ENCODE assay signal across 16 mouse cellular contexts in genomic region chr10:98608221-98608941, GRCm38 (mm10).
DNase-seq lines count a peak whose midpoint lies in the region; TF ChIP-seq lines count a peak whose summit lies in the region.
"Had no signal": no experiment of that assay in that cellular context is flagged by ENCODE, and none has a peak within 500 bp of the region (broad histone marks: within the 10 kb centered on the region; RNA-seq: fewer than 3 reads in every experiment).

No protein-coding gene starts in this region.

- H3K27ac ChIP-seq in layer of hippocampus, adult 2 months: peak overlapping the region; percentile 90
- no peak overlapping the region for H3K27ac ChIP-seq in gastrocnemius, adult 2 months
- H3K27ac ChIP-seq: heart, embryonic 13.5 days; hindbrain, embryonic 15.5 days; liver, embryonic 15.5 days; neural tube, embryonic 12.5 days had no signal

- DNase-seq in right cerebral cortex, adult 2 months (ENCODE audit: low spot score in 2 of 2): peak; percentile 38 to 50
- DNase-seq in right cerebral cortex, postnatal 4 days: no peak
- DNase-seq in layer of hippocampus, adult 2 months (ENCODE audit: low spot score in 2 of 2): peak; percentile 29 to 68
- peak; percentile 39 to 88 for DNase-seq in left cerebral cortex, postnatal 25 days (ENCODE audit: low spot score in 2 of 2)
- no peak for DNase-seq in heart, adult 11 months
- no peak for DNase-seq in gastrocnemius, adult 2 months
- no peak for DNase-seq in lung, postnatal 36 days
- DNase-seq: adrenal gland, adult 8-10 months; cerebellum, adult 2 months; heart, postnatal 36 days; thymus, adult 18-20 months had no signal

- H3K4me3 ChIP-seq in layer of hippocampus, adult 2 months: peak overlapping the region; percentile 23; the same call in 1 of the 2 replicates
- H3K4me3 ChIP-seq in gastrocnemius, adult 2 months: no peak overlapping the region
- H3K4me3 ChIP-seq: heart, embryonic 13.5 days; hindbrain, embryonic 15.5 days; liver, embryonic 15.5 days; megakaryocyte, embryonic 14.5 days; neural tube, embryonic 12.5 days had no signal

- no peak for TF ChIP-seq CTCF in layer of hippocampus, adult 2 months (conservative IDR thresholded peaks at IDR 0.05)
- TF ChIP-seq CTCF in gastrocnemius, adult 2 months (IDR thresholded peaks at IDR 0.05): no peak

- intact Hi-C loops in left cerebral cortex, postnatal 25 days (cut with DNase I): no loop called here
- intact Hi-C loops in gastrocnemius, adult 2 months (cut with DNase I): no loop called here

Comparison
In these comparisons a context has a peak if more than half of its experiments do, and no peak if none do; other contexts are left out.
1. DNase-seq: peak in right cerebral cortex, adult 2 months (2 of 2), layer of hippocampus, adult 2 months (2 of 2) and left cerebral cortex, postnatal 25 days (2 of 2); none in right cerebral cortex, postnatal 4 days (single experiment), heart, adult 11 months (single experiment), gastrocnemius, adult 2 months (single experiment) and lung, postnatal 36 days (single experiment).